Mouse (Mus musculus): ENCODE results near the gene Zup1. TPM values are rescaled to one million over a fixed set of nuclear protein-coding genes. Genes with fewer than 3 reads are reported as not detected.

Zup1 gene
- total RNA-seq, 2 experiments from 2014 or later: 8.1 to 8.3 TPM

- Histone ChIP-seq H3K27ac (no peak overlapping the region), H3K4me3 (no peak overlapping the region)
- no peak for DNase-seq
- intact Hi-C loops (cut with DNase I): no loop called here
- TF ChIP-seq CTCF (IDR thresholded peaks at IDR 0.05): no peak
Observed at GRCm38 (mm10) chr10:33872672-33873398, 78.2 kb downstream of the Zup1 start.

GRCm38 (mm10) chr10:33870441-33870840, 80.6 kb downstream of the Zup1 start:
- intact Hi-C loops (cut with DNase I): no loop called here
- no peak overlapping the region for H3K27ac ChIP-seq
- no peak overlapping the region for H3K4me3 ChIP-seq
- no peak for TF ChIP-seq CTCF (IDR thresholded peaks at IDR 0.05)
- DNase-seq: no peak

Other genes starting within 250 kb of the Zup1 start
- not detected for gene Sult3a2, start 164.6 kb downstream of the Zup1 start, total RNA-seq (2021)
- not detected for gene Sult3a1, start 93.5 kb downstream of the Zup1 start, total RNA-seq (2021)
- not detected for gene Rsph4a, start 46.2 kb downstream of the Zup1 start, total RNA-seq (2021)
- gene Rwdd1, start 68.4 kb upstream of the Zup1 start, total RNA-seq (2021): 100 to 1,000 TPM; 165 to 167 TPM
- not detected for gene Trappc3l, start 86.3 kb upstream of the Zup1 start, total RNA-seq (2021)
- not detected for gene Calhm4, start 93.0 kb upstream of the Zup1 start, total RNA-seq (2021)
- gene Calhm5, start 145.2 kb upstream of the Zup1 start, total RNA-seq (2021): under 1 TPM; 0.31 to 0.38 TPM
- not detected for gene Calhm6, start 176.7 kb upstream of the Zup1 start, total RNA-seq (2021)

Data from gastrocnemius, adult 2 months (tissue).